Mouse (Mus musculus): ENCODE results near the gene Spindoc. TPM values are rescaled to one million over a fixed set of nuclear protein-coding genes. Genes with fewer than 3 reads are reported as not detected.

The Spindoc gene
- polyA plus RNA-seq, 1 experiment from 2014 or later = 22.5 TPM

Small RNAs within 50 kb of the gene (microRNA-seq; reads per million reads assigned to microRNA genes)
- 1.5 reads per million for gene Mir6991

Other genes starting within 250 kb of the Spindoc start
- 163 and 169 TPM in 2 replicates for gene Otub1, start 176.7 kb downstream of the Spindoc start, polyA plus RNA-seq (2015; fragmentation: Nextera tagmentation; extraction: Ambion mirVana)
- 988 and 1,377 TPM in 2 replicates for gene Cox8a, start 165.4 kb downstream of the Spindoc start, polyA plus RNA-seq (2015; fragmentation: Nextera tagmentation; extraction: Ambion mirVana)
- 47.0 and 51.6 TPM in 2 replicates for gene Naa40, start 141.8 kb downstream of the Spindoc start, polyA plus RNA-seq (2015; fragmentation: Nextera tagmentation; extraction: Ambion mirVana)
- gene Rcor2, start 115.7 kb downstream of the Spindoc start, polyA plus RNA-seq (2015; fragmentation: Nextera tagmentation; extraction: Ambion mirVana) = 13.4 and 15.0 TPM in 2 replicates
- gene Mark2, start 41.1 kb downstream of the Spindoc start, polyA plus RNA-seq (2015; fragmentation: Nextera tagmentation; extraction: Ambion mirVana) = 55.7 and 57.7 TPM in 2 replicates
- 6.5 and 7.5 TPM in 2 replicates for gene 2700081O15Rik, start 34.6 kb upstream of the Spindoc start, polyA plus RNA-seq (2015; fragmentation: Nextera tagmentation; extraction: Ambion mirVana)
- gene Rtn3, start 100.3 kb upstream of the Spindoc start, polyA plus RNA-seq (2015; fragmentation: Nextera tagmentation; extraction: Ambion mirVana) = 140 and 149 TPM in 2 replicates
- 17.1 and 17.4 TPM in 2 replicates for gene Atl3, start 111.0 kb upstream of the Spindoc start, polyA plus RNA-seq (2015; fragmentation: Nextera tagmentation; extraction: Ambion mirVana)
- gene Pla2g16, start 174.5 kb upstream of the Spindoc start, polyA plus RNA-seq (2015; fragmentation: Nextera tagmentation; extraction: Ambion mirVana) = 10.7 and 13.2 TPM in 2 replicates
- 2.3 and 3.5 TPM in 2 replicates for gene Lgals12, start 224.2 kb upstream of the Spindoc start, polyA plus RNA-seq (2015; fragmentation: Nextera tagmentation; extraction: Ambion mirVana)
- not detected in 2 replicates for gene Hrasls5, start 229.5 kb upstream of the Spindoc start, polyA plus RNA-seq (2015; fragmentation: Nextera tagmentation; extraction: Ambion mirVana)